Mouse (Mus musculus): ENCODE results near the gene Lrrc45.
A peak's percentile ranks its signal among the peaks of the same experiment; 100 is the strongest.
"Not testable (repeated sequence)": the region's sequence is repeated elsewhere in the genome, so short reads cannot be mapped to it uniquely, and the experiment has no call there.

The Lrrc45 gene

DNA sequence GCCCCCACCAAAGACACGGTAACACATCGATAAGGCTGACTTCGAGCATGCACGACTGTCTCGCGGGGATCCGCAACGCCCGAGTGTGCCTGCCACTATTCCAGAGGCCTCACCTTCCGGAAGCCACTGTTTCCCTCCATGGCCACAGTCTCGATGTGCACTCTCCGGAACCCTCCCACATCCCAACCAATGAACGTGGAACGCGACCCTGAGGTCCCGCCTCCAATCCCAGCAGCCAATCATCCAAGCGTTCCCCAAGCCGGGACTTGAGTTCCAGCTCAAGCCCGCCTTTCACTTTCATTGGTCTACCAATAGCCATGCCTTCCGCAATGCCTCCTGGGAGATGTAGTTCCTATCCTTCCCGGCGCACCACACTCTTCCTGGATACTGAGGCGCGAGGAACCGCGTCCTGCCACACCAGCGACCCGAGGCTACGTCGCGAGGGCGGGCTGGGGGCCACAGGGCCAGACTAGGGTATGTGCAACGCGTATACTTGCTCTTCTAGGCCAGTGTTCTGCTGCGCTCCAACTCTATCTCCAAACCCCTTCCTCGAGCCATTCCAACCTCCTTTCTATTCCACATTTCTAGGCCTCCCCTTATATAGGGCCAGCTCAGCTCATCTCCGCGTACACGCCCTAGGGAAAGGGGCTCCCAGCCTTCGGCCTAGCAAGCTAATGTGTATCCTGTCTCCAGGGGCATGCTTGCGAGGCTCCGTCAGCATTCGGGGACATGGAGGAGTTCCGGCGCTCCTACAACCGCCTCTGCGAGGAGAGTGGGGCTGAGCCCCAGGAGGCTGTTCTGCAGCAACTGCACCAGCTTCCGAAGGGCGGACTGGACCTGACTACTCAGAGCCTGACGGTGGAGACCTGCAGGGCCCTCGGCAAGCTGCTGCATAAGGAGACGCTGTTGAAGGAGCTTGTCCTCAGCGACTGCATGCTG is at the start of gene Lrrc45, which contains the start of gene Cenpx:
Gene Lrrc45 (plus strand): TSS at position 346 of the 939 bp plus-strand sequence.
Gene Cenpx (minus strand): TSS at position 159 of the 939 bp plus-strand sequence.
- DNase-seq (ENCODE audit: low spot score in 2 of 2) = peak; percentile 97 to 98

- DNase-seq (ENCODE audit: low spot score in 2 of 2) = no peak
Observed at GRCm38 (mm10) chr11:120665406-120665805, 48.3 kb upstream of the Lrrc45 start.

DNA sequence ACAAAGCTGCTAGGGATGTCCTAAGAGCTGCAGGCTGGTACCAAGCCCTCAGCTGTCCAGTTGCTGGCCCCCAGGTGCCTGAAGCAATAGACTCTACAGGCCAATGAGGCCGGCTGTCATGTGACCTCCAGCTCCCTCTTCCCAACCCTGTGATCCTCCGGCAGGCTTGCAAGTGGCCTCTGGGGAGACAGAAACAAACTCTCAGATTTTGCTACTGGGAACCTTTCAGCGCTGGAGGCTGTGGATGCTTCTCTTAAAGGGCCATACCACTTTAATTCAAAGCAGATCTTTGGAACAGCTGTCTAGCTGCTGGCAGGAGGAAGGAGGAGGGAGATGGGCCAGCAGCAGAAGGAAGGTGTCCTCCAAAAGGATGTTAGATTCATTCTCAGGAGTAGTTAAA is 47.1 kb upstream of the Lrrc45 start:
- DNase-seq (ENCODE audit: low spot score in 2 of 2) = no peak

DNA sequence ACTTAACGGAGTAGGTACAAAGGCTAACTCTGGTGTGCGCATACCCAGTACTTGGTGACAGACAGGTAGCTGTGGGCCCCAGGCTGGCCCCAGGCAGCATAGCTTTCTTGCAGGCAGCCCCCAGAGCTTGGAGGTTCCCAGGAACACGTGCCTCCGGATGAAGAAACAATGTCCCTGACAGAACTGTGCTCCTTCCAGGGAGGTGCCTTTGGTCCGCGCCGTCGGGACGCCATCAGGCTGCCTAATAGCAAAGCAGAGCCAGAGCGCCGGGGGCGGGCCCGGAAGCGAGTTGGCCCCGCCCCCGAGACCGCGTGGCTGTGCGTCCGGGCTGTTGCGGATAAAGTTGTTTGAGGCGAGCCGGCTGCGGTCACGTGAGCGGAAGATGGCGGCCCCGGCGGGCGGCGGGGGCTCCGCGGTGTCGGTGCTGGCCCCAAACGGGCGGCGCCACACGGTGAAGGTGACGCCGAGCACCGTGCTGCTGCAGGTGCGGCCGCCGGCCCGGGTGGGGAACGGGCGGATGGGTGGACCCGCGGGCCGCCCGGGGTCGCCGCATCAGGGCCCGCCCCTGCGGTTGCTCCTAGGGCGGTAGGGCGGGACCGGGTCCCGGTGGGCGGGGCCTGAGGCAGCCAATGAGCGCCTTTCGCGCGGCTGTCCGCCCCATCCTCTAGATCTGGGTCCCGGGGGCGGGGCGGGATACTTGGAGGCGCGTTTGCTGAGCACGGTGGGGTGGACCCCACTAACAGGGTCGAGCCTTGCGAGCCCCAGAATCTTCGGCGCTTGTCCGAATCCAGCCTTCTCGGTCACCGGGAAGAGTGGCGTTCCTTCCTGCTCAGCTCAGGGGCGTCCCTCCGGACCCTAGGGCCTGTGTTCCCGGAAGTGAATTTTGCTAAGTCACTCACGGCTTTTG is 40.8 kb upstream of the Lrrc45 start, which contains the start of gene Aspscr1:
Gene Aspscr1 (plus strand): TSS at position 287 of the 907 bp plus-strand sequence.
- DNase-seq (ENCODE audit: low spot score in 2 of 2) = peak; percentile 89 to 92

GRCm38 (mm10) chr11:120673594-120674122 is 40.1 kb upstream of the Lrrc45 start:
- DNase-seq (ENCODE audit: low spot score in 2 of 2) = no peak

- not testable (repeated sequence) for DNase-seq (ENCODE audit: low spot score in 2 of 2)
Observed at GRCm38 (mm10) chr11:120675875-120676274, 37.9 kb upstream of the Lrrc45 start.

GRCm38 (mm10) chr11:120676951-120677350 is 36.8 kb upstream of the Lrrc45 start:
- no peak for DNase-seq (ENCODE audit: low spot score in 2 of 2)

DNA sequence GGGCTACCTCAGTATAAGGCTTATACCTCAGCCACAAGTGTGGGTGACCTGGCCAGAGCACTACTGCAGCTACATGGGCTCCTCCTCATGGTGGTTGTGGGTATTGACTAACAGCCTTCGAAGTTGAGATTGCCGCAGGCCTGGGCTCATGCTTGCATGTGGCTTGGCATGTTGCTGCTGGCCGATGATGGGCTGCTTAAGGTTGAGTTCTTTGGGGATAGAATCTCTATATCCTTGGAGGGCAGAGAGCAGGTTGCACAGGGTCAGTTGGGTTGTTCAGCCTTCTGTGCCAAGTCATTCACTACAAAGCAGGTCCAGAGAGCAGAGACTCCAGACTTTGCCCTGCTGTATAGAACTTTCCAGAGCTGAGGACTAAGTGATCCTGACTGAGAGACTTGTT is 33.8 kb upstream of the Lrrc45 start:
- DNase-seq (ENCODE audit: low spot score in 2 of 2) = no peak

DNA sequence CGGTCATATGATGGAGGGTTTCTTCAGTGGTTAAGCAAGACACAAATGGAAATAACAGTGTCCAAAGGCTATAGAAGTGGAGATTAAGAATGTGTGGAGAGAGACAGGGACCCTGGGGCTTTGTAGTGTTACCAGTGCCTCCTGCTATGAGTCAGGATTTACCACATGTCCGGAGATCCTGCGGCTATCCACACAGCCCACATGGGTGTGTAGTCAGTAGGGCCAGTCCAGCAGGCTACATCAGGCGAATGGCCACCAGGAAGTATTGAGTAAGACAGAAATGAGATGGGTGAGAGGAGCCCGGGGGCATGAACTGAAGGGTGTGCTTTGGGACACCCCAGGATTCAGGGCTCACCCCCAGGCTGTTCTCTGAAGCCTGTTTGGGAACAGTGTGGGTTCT is 31.0 kb upstream of the Lrrc45 start:
- DNase-seq (ENCODE audit: low spot score in 2 of 2) = no peak

DNA sequence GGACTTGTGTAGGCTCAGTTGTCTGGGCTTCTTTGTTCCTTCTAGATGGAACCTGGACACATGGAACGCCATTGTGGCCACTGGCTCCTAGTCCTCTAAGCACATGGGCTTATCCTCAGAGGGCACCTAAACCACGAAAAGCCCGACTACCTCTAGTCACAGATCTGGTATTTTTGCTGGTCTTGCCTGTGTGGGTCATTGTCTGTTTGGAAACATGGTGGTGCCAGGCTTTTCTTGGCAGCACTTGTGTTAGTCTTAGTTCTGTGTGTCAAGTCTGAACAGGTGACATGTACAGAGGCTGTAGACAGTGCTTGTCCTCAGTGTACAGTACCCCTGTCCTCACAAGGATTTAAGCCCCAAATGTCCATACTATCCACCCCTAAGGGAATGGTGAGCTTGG is 30.2 kb upstream of the Lrrc45 start:
- DNase-seq (ENCODE audit: low spot score in 2 of 2) = no peak

GRCm38 (mm10) chr11:120684086-120684485 is 29.6 kb upstream of the Lrrc45 start:
- no peak for DNase-seq (ENCODE audit: low spot score in 2 of 2)

DNA sequence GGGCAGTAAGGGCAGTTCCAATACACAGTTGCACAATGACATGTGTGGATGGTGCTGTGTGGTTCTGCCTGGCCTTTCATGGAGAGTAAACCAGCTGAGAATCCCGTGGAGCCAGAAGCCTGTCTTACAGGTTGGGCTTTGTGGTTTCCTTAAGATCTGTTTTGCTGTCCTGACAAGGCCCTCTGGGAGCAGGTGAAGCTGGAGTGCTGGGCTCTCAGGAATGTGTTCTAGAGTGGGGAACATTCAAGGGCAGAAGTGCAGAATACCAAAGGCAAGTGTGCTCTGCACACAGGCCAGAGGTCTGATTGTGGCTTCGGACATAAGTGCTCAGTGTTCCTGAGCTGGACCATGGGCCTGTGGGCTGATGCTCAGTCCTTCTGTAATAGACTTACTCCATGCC is 29.1 kb upstream of the Lrrc45 start:
- DNase-seq (ENCODE audit: low spot score in 2 of 2) = no peak

GRCm38 (mm10) chr11:120686650-120687272 is 27.0 kb upstream of the Lrrc45 start:
- no peak for DNase-seq (ENCODE audit: low spot score in 2 of 2)

DNA sequence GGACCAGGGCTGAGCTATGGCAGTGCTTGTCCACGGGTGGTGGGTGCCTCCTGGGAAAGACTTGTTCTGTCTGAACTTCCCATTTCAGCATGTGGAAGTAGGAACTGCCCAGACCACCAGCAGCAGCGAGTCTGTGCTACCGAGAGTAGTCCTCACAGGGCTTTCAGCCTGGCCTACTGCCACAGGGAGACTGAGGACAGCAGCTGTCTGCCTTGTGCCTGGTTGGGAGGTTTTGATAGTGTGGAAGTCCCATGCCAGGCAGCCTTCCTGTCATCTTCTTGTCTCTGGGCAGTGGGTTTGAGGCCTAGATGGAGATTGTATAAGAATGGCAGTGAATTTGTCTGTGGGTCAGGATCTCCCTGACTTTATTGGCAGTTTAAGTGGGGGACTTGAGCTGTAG is 24.4 kb upstream of the Lrrc45 start:
- DNase-seq (ENCODE audit: low spot score in 2 of 2) = no peak

DNA sequence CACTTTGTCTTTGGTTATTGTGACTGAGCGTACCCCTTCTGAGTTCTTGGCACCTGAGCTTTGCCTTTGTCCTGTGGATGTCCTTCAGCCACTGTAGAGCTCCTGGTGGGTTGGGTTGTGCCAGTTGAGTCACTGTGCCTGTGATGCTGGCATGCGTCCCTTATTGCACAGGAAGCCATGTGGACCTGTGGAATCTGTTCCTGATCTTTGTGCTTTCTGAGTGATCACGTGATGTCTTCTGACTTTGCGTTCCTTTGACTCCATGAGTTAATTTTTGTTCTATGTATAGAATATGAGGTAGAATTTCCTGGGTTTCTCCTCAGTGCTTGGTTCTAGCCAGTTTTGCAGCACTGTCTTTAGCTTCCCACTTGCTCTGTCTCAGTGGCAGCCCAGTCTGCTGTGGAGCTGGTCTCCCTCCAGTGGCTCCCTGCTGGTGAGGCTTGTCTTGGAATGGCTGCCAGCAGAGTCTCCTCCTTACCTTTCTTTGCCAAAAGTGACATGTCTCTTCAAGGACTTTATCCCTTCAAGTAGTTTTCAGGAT is 21.2 kb upstream of the Lrrc45 start:
- peak in 1 of 2 experiments; percentile 51 for DNase-seq (ENCODE audit: low spot score in 2 of 2)

GRCm38 (mm10) chr11:120693461-120693860 is 20.3 kb upstream of the Lrrc45 start:
- DNase-seq (ENCODE audit: low spot score in 2 of 2) = no peak

- no peak for DNase-seq (ENCODE audit: low spot score in 2 of 2)
Observed at GRCm38 (mm10) chr11:120695184-120695583, 18.5 kb upstream of the Lrrc45 start.

GRCm38 (mm10) chr11:120695641-120696040 is 18.1 kb upstream of the Lrrc45 start:
- DNase-seq (ENCODE audit: low spot score in 2 of 2) = no peak

DNA sequence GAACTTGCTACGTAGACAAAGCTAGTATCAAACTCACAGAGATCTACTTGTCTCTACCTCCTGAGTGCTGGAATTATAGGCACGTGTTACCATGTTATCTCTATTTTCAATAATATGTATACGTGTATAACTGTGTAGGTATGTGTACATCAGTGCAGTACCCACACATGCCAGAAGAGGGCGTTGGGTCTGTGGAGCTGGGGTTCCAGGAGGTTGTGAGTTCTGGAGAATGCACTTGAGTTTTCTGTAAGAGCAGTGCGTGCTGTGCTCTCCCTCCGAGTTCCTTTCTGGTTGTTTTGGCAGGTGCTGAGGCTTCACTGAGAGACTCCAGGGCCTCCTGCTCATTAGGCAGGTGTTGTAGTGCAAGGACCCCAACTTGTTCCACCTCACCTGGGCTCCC is 17.2 kb upstream of the Lrrc45 start:
- DNase-seq (ENCODE audit: low spot score in 2 of 2) = no peak

DNA sequence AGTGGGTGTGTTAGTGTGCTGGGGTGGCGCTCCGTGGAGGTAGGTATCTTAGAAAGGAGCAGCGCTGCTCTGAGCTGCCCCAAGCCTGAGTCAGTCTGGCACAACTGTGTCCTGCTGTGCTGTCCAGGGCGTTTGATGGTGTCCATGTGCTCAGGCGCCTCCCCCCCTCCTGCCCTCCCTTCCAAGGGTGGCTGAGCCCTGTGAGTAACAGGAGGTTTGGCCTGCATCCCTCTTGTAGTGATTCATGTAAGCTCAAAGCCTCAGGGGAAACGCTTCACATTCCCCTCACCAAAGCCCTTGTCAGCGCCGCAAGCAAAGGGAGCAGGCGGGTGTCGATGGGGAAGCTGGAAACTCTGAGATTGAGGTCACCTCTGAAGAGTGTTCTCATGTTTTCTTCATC is 16.0 kb upstream of the Lrrc45 start:
- no peak for DNase-seq (ENCODE audit: low spot score in 2 of 2)

All from frontal cortex, postnatal 36 days (tissue).